Mouse (Mus musculus): Measurements from ENCODE around the gene Srsf10.

- no peak for TF ChIP-seq CTCF (conservative IDR thresholded peaks at IDR 0.05; ENCODE audit: low read length)
- no peak for TF ChIP-seq NANOG (IDR thresholded peaks at IDR 0.05; ENCODE audit: borderline replicate concordance, low read length)
- TF ChIP-seq POU5F1 (IDR thresholded peaks at IDR 0.05; ENCODE audit: borderline replicate concordance, low read length) = no peak
Observed at GRCm38 (mm10) chr4:135844400-135844799, 11.1 kb upstream of the Srsf10 start.
